Mouse (Mus musculus): Measurements from ENCODE around the gene Nrp2. TPM values are rescaled to one million over a fixed set of nuclear protein-coding genes. Genes with fewer than 3 reads are reported as not detected.

Gene Nrp2
- polyA plus RNA-seq, 1 experiment from 2014 or later: 20.5 TPM

- no peak for DNase-seq (ENCODE audit: low spot score)
- Histone ChIP-seq H3K27me3 (replicated peaks; ENCODE audit: low read depth, poor library complexity, severe bottlenecking) (peaks cover 3% of the 10 kb centered on the region; the same call in 1 of the 2 replicates), H3K27ac (replicated peaks) (no peak overlapping the region; the same call in 1 of the 2 replicates), H3K9me3 (no peaks in the 10 kb centered on the region), H3K36me3 (replicated peaks) (peaks cover 50% of the 10 kb centered on the region), H3K4me1 (peaks cover 25% of the 10 kb centered on the region), H3K4me3 (no peak overlapping the region)
- WGBS: 78% methylated on average over 5 of the region's 5 CpGs
Measured at GRCm38 (mm10) chr1:62784084-62784392, 81.0 kb downstream of the Nrp2 start.

- Histone ChIP-seq H3K9me3 (no peaks in the 10 kb centered on the region), H3K27ac (replicated peaks) (no peak overlapping the region), H3K4me1 (peaks cover 15% of the 10 kb centered on the region; the same call in 1 of the 2 replicates), H3K4me3 (no peak overlapping the region), H3K36me3 (replicated peaks) (peaks cover 50% of the 10 kb centered on the region), H3K27me3 (replicated peaks; ENCODE audit: low read depth, poor library complexity, severe bottlenecking) (peaks cover 3% of the 10 kb centered on the region; the same call in 1 of the 2 replicates)
- peak; percentile 73 for DNase-seq (ENCODE audit: low spot score)
- 24% methylated on average over 5 of the region's 5 CpGs for WGBS
Measured at GRCm38 (mm10) chr1:62786255-62786654, 83.2 kb downstream of the Nrp2 start.

DNA sequence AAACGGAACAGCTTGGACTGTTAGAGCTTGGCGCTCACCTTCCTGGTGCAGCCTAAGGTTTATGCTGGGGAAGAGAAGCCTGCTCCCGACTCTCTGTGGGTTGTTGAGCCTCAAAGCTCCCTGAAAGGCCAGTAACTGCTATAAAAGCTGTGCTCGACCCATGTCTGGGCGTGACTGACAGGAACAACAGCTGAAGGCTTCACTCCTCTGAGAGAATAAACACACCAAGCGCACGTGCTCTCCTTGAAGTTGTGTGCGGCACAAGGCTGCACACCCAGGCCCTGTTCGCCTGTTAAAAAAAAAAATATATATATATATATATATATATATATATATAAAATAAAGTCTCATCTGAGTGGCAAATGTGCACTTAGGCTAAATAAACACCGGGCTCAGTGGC lies 84.5 kb downstream of the Nrp2 start:
- 85% methylated on average over 10 of the region's 10 CpGs for WGBS
- Histone ChIP-seq H3K4me3 (no peak overlapping the region), H3K9me3 (no peaks in the 10 kb centered on the region), H3K36me3 (replicated peaks) (peaks cover 38% of the 10 kb centered on the region), H3K4me1 (peaks cover 15% of the 10 kb centered on the region; the same call in 1 of the 2 replicates), H3K27me3 (replicated peaks; ENCODE audit: low read depth, poor library complexity, severe bottlenecking) (peaks cover 3% of the 10 kb centered on the region; the same call in 1 of the 2 replicates), H3K27ac (replicated peaks) (no peak overlapping the region)
- DNase-seq (ENCODE audit: low spot score): no peak

- Histone ChIP-seq H3K27ac (replicated peaks) (peak overlapping the region; percentile 51), H3K9me3 (no peaks in the 10 kb centered on the region), H3K4me3 (peak overlapping the region; percentile 32; the same call in 1 of the 2 replicates), H3K27me3 (replicated peaks; ENCODE audit: low read depth, poor library complexity, severe bottlenecking) (0 out of 2 replicates have a peak, but pooled peaks cover 9% of the 10 kb centered on the region), H3K4me1 (peaks cover 25% of the 10 kb centered on the region), H3K36me3 (replicated peaks) (peaks cover 6% of the 10 kb centered on the region)
- 30% methylated on average over 19 of the region's 19 CpGs for WGBS
- DNase-seq (ENCODE audit: low spot score): peak; percentile 69
Measured at GRCm38 (mm10) chr1:62794223-62794895, 91.3 kb downstream of the Nrp2 start.

GRCm38 (mm10) chr1:62794896-62795255 lies 91.8 kb downstream of the Nrp2 start:
- WGBS: 55% methylated on average over 2 of the region's 2 CpGs

GRCm38 (mm10) chr1:62795307-62796037 lies 92.4 kb downstream of the Nrp2 start:
- Histone ChIP-seq H3K4me1 (peaks cover 28% of the 10 kb centered on the region), H3K9me3 (no peaks in the 10 kb centered on the region), H3K4me3 (peak overlapping the region; percentile 47), H3K36me3 (replicated peaks) (no peaks in the 10 kb centered on the region; the same call in 1 of the 2 replicates), H3K27ac (replicated peaks) (peak overlapping the region; percentile 51), H3K27me3 (replicated peaks; ENCODE audit: low read depth, poor library complexity, severe bottlenecking) (0 out of 2 replicates have a peak, but pooled peaks cover 9% of the 10 kb centered on the region)
- peak; percentile 83 for DNase-seq (ENCODE audit: low spot score)
- 27% methylated on average over 28 of the region's 28 CpGs for WGBS

More at GRCm38 (mm10) chr1:62794896-62795255, 91.8 kb downstream of the Nrp2 start:
- Histone ChIP-seq H3K4me1 (peaks cover 28% of the 10 kb centered on the region), H3K9me3 (no peaks in the 10 kb centered on the region), H3K36me3 (replicated peaks) (peaks cover 1% of the 10 kb centered on the region; the same call in 1 of the 2 replicates), H3K4me3 (peak overlapping the region; percentile 32; the same call in 1 of the 2 replicates), H3K27ac (replicated peaks) (peak overlapping the region; percentile 24), H3K27me3 (replicated peaks; ENCODE audit: low read depth, poor library complexity, severe bottlenecking) (0 out of 2 replicates have a peak, but pooled peaks cover 9% of the 10 kb centered on the region)
- no peak for DNase-seq (ENCODE audit: low spot score)

DNA sequence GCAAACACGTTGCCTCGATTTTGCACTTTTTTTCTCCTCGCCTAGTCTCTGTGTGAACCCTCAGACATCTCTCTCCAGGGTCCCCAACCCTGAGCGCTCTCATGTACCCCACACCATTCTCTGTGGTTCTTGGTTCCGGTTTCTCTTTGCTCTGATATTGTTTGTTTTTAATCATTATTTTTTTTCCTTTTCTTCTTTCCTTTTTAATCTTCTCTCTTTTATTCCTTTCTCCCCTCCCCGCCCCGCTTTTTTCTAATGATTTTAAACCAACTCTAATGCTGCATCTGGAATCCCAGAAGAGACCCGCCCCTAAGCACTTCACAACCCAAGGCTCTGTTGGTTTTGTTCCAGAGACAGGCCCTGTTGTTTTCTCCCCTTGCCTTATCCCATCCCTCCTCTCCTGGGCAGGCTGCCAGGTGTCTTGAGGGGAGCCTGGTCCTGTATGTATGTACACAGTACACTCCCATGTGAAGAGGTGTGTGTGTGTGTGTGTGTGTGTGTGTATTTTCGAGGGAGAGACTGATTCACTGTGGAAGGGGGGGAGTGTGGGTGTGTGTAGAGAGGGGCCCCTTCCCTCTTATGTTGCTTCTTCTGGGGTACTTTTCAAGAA lies 93.1 kb downstream of the Nrp2 start:
- WGBS: 61% methylated on average over 9 of the region's 9 CpGs
- Histone ChIP-seq H3K4me3 (peak overlapping the region; percentile 47), H3K36me3 (replicated peaks) (no peaks in the 10 kb centered on the region; the same call in 1 of the 2 replicates), H3K4me1 (peaks cover 27% of the 10 kb centered on the region), H3K27ac (replicated peaks) (peak overlapping the region; percentile 51), H3K27me3 (replicated peaks; ENCODE audit: low read depth, poor library complexity, severe bottlenecking) (0 out of 2 replicates have a peak, but pooled peaks cover 9% of the 10 kb centered on the region), H3K9me3 (no peaks in the 10 kb centered on the region)
- DNase-seq (ENCODE audit: low spot score): no peak

DNA sequence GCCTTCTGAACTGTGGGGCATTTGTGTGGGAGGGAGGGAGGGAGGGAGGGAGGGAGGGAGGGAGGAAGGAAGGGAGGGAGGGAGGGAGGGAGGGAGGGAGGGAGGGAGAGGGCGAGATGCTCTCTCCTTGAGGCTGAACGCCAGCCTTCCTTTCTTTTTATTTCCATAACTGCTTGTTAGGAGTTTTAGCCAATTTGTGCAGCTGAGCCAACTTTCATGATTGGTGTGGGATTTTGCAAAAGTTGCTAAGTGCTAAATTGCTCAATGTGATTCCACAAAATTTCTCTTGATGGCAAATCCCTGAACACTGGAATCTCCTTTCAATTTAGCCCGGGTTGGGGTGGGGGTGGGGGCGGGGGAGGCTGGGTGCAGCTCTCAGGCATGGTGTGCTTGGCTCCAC lies 96.3 kb downstream of the Nrp2 start:
- no peak overlapping the region; the same call in 1 of the 2 replicates for H3K27ac ChIP-seq (replicated peaks)
- H3K4me1 ChIP-seq: peaks cover 26% of the 10 kb centered on the region
- 60% methylated on average over 4 of the region's 4 CpGs for WGBS
- no peak for DNase-seq (ENCODE audit: low spot score)
- no peak overlapping the region for H3K4me3 ChIP-seq
- no peaks in the 10 kb centered on the region for H3K9me3 ChIP-seq
- peaks cover 2% of the 10 kb centered on the region; the same call in 1 of the 2 replicates for H3K36me3 ChIP-seq (replicated peaks)
- H3K27me3 ChIP-seq (replicated peaks; ENCODE audit: low read depth, poor library complexity, severe bottlenecking): no peaks in the 10 kb centered on the region

DNA sequence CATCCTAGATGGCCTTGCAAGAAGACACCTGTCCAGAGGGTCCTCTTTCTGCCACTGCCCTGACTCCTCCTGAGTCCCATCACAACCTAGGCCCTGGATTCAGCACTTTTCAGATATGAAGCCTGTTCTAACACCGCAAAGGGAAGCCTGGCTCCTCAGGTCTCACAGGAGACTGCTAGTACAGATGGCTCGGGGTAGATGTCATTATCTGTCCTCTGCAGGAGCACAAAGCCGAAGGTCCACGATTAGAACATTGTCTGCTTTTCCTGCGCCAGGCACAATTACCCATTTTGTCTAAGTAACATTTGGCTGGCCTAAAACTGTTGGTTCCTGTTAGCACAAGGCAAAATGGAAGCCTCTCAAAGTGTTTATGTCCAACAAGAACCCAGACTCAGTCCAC lies 97.3 kb downstream of the Nrp2 start:
- WGBS: 88% methylated on average over 5 of the region's 5 CpGs
- DNase-seq (ENCODE audit: low spot score): no peak
- peaks cover 2% of the 10 kb centered on the region; the same call in 1 of the 2 replicates for H3K36me3 ChIP-seq (replicated peaks)
- no peaks in the 10 kb centered on the region for H3K27me3 ChIP-seq (replicated peaks; ENCODE audit: low read depth, poor library complexity, severe bottlenecking)
- H3K4me1 ChIP-seq: peaks cover 22% of the 10 kb centered on the region
- H3K9me3 ChIP-seq: no peaks in the 10 kb centered on the region
- H3K4me3 ChIP-seq: no peak overlapping the region
- H3K27ac ChIP-seq (replicated peaks): no peak overlapping the region

- 0 out of 2 replicates have a peak, but pooled peaks cover 2% of the 10 kb centered on the region for H3K36me3 ChIP-seq (replicated peaks)
- DNase-seq (ENCODE audit: low spot score): no peak
- no peaks in the 10 kb centered on the region for H3K27me3 ChIP-seq (replicated peaks; ENCODE audit: low read depth, poor library complexity, severe bottlenecking)
- peaks cover 27% of the 10 kb centered on the region for H3K4me1 ChIP-seq
- no peaks in the 10 kb centered on the region for H3K9me3 ChIP-seq
- H3K4me3 ChIP-seq: no peak overlapping the region
- no peak overlapping the region; the same call in 1 of the 2 replicates for H3K27ac ChIP-seq (replicated peaks)
- WGBS: 54% methylated on average over 4 of the region's 4 CpGs
Measured at GRCm38 (mm10) chr1:62801429-62801828, 98.3 kb downstream of the Nrp2 start.

- Histone ChIP-seq H3K4me3 (no peak overlapping the region), H3K27me3 (replicated peaks; ENCODE audit: low read depth, poor library complexity, severe bottlenecking) (no peaks in the 10 kb centered on the region), H3K9me3 (no peaks in the 10 kb centered on the region), H3K4me1 (peaks cover 29% of the 10 kb centered on the region), H3K36me3 (replicated peaks) (0 out of 2 replicates have a peak, but pooled peaks cover 2% of the 10 kb centered on the region), H3K27ac (replicated peaks) (no peak overlapping the region; the same call in 1 of the 2 replicates)
- no peak for DNase-seq (ENCODE audit: low spot score)
- 80% methylated on average over 3 of the region's 3 CpGs for WGBS
Measured at GRCm38 (mm10) chr1:62801842-62802241, 98.8 kb downstream of the Nrp2 start.

- Histone ChIP-seq H3K36me3 (replicated peaks) (0 out of 2 replicates have a peak, but pooled peaks cover 2% of the 10 kb centered on the region), H3K9me3 (no peaks in the 10 kb centered on the region), H3K27ac (replicated peaks) (no peak overlapping the region), H3K27me3 (replicated peaks; ENCODE audit: low read depth, poor library complexity, severe bottlenecking) (no peaks in the 10 kb centered on the region), H3K4me3 (no peak overlapping the region), H3K4me1 (peaks cover 36% of the 10 kb centered on the region)
- 83% methylated on average over 1 of the region's 1 CpGs for WGBS
- DNase-seq (ENCODE audit: low spot score): no peak
Measured at GRCm38 (mm10) chr1:62803544-62803943, 100.5 kb downstream of the Nrp2 start.
